Mouse (Mus musculus) liver, adult 2 months (tissue): ENCODE measurements around the gene Mest.

Experiments
- CTCF ChIP-seq: fragments of 200-500 bp; IDR thresholded peaks from 2 replicates; pipeline ENCODE4 v1.5.1; 2011; ENCODE audit warnings: low read depth, low read length, control low read depth
- POLR2A ChIP-seq: fragments of 200-500 bp; IDR thresholded peaks from 2 replicates; pipeline ENCODE4 v1.6.1; 2011; ENCODE audit warnings: low read length, control low read depth; ENCODE audit not compliant: insufficient read depth; ENCODE audit errors: extremely low read depth

- no peak for TF ChIP-seq CTCF
- no peak for TF ChIP-seq POLR2A
Observed at GRCm38 (mm10) chr6:30730301-30730971, 7.1 kb downstream of the Mest start.
